Mouse (Mus musculus) heart, adult 8-10 months (tissue): ENCODE data around the gene Gm20908. TPM values are rescaled to one million over a fixed set of nuclear protein-coding genes. Genes with fewer than 3 reads are reported as not detected.
"Not testable (repeated sequence)": the region's sequence is repeated elsewhere in the genome, so short reads cannot be mapped to it uniquely, and the experiment has no call there.

Experiments used
- DNase-seq: peaks from one replicate; pipeline ENCODE4 v3.0.0; 2022; ENCODE audit warnings: low spot score
- total RNA-seq, 4 experiments: library from RNA; stranded (reverse); gene quantifications; 2 replicates each; pipeline ENCODE4 v1.2.4; 2022

The Gm20908 gene
- total RNA-seq: not detected

- not testable (repeated sequence) for DNase-seq
Observed at GRCm38 (mm10) chrY:64472966-64473365, at the start of gene Gm20908. Gene Gm20908 (plus strand): TSS chrY:64473266.
